Mouse (Mus musculus) hindbrain, embryonic 12.5 days (tissue): ENCODE measurements at regions not wholly inside any gene's neighbourhood (a gene's known extent, or its start where the extent isn't known, plus 50 kb on each side); places are given as distances from the start of the nearest gene placed in this dataset.
A peak's percentile ranks its signal among the peaks of the same experiment; 100 is the strongest.

ENCODE experiments used
- ATAC-seq: fragments of 200-750 bp; cut with Nextera tagmentation; 2 replicates; pipeline ENCODE4 v1.8.0; 2017; ENCODE audit warnings: moderate TSS enrichment; ENCODE audit not compliant: low FRiP score
- H3K27ac ChIP-seq: fragments of 300-500 bp; sonication (generic); 2 replicates; pipeline ENCODE4 v1.5.1; 2016; ENCODE audit warnings: mild to moderate bottlenecking
- H3K27me3 ChIP-seq: fragments of 300-500 bp; sonication (generic); 2 replicates; pipeline ENCODE4 v1.6.1; 2016; ENCODE audit warnings: mild to moderate bottlenecking
- H3K36me3 ChIP-seq: fragments of 300-500 bp; sonication (generic); 2 replicates; pipeline ENCODE4 v1.6.1; 2016; ENCODE audit warnings: mild to moderate bottlenecking
- H3K4me1 ChIP-seq: fragments of 300-500 bp; sonication (generic); 2 replicates; pipeline ENCODE4 v1.6.1; 2016
- H3K4me2 ChIP-seq: fragments of 300-500 bp; sonication (generic); replicated peaks from 2 replicates; pipeline ENCODE4 v1.6.1; 2016; ENCODE audit warnings: mild to moderate bottlenecking
- H3K4me3 ChIP-seq: fragments of 300-500 bp; sonication (generic); 2 replicates; pipeline ENCODE4 v1.5.1; 2016; ENCODE audit warnings: mild to moderate bottlenecking
- H3K9ac ChIP-seq: fragments of 300-500 bp; sonication (generic); 2 replicates; pipeline ENCODE4 v1.6.1; 2016; ENCODE audit warnings: mild to moderate bottlenecking, moderate library complexity
- H3K9me3 ChIP-seq: fragments of 300-500 bp; sonication (generic); replicated peaks from 2 replicates; pipeline ENCODE4 v1.6.1; 2016; ENCODE audit warnings: mild to moderate bottlenecking
- WGBS: fragments of 180-500 bp; shearing (Covaris S2); methylation state at CpG from one replicate; pipeline ENCODE4 v1.1.7; 2016; 5-methylcytosine and 5-hydroxymethylcytosine counted together

GRCm38 (mm10) chr11:45138351-45138975 lies 521.3 kb downstream of the Ebf1 start:
- Histone ChIP-seq H3K4me1 (no peaks in the 10 kb centered on the region), H3K4me2 (no peak overlapping the region), H3K27me3 (no peaks in the 10 kb centered on the region), H3K36me3 (no peaks in the 10 kb centered on the region), H3K27ac (no peak overlapping the region), H3K9me3 (no peaks in the 10 kb centered on the region), H3K9ac (no peak overlapping the region), H3K4me3 (no peak overlapping the region)
- ATAC-seq, result no peak
- WGBS, result 83% methylated on average over 4 of the region's 4 CpGs

DNA sequence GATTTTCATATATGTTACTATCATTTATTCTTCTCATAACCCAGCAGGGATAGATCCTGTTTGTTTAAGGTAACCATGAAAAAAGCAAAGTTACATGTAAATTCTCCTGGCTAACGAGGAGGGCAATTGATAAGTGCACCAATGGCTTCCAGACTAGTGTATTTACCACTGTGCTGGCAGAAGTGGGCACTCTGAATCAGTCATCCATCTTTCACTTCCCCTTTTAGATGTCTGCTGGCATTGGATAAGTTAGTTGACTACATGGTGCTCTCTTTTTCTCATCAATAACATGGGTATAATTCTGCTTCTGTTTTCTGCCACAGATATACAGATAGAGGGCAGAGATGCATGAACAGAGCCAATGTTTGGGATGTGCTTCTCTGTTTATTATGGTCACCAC lies 523.4 kb downstream of the Ebf1 start:
- Histone ChIP-seq H3K9ac (no peak overlapping the region), H3K4me1 (no peaks in the 10 kb centered on the region), H3K4me2 (no peak overlapping the region), H3K9me3 (no peaks in the 10 kb centered on the region), H3K27me3 (no peaks in the 10 kb centered on the region), H3K36me3 (no peaks in the 10 kb centered on the region), H3K4me3 (no peak overlapping the region), H3K27ac (no peak overlapping the region)
- 86% methylated on average over 1 of the region's 1 CpGs for WGBS
- ATAC-seq, result no peak

- Histone ChIP-seq H3K4me2 (no peak overlapping the region), H3K9me3 (no peaks in the 10 kb centered on the region), H3K27me3 (no peaks in the 10 kb centered on the region), H3K36me3 (no peaks in the 10 kb centered on the region), H3K4me3 (no peak overlapping the region), H3K27ac (peak overlapping the region; percentile 83), H3K4me1 (peaks cover 7% of the 10 kb centered on the region; the same call in 1 of the 2 replicates), H3K9ac (no peak overlapping the region)
- ATAC-seq, result 0 out of 2 replicates have a peak, but pooled peaks have one; percentile 35
- 68% methylated on average over 6 of the region's 6 CpGs for WGBS
These were observed 537.0 kb downstream of the Ebf1 start for GRCm38 (mm10) chr11:45154070-45154469.

GRCm38 (mm10) chr11:45154497-45154896 lies 537.4 kb downstream of the Ebf1 start:
- H3K4me1 ChIP-seq, result peaks cover 7% of the 10 kb centered on the region; the same call in 1 of the 2 replicates

DNA sequence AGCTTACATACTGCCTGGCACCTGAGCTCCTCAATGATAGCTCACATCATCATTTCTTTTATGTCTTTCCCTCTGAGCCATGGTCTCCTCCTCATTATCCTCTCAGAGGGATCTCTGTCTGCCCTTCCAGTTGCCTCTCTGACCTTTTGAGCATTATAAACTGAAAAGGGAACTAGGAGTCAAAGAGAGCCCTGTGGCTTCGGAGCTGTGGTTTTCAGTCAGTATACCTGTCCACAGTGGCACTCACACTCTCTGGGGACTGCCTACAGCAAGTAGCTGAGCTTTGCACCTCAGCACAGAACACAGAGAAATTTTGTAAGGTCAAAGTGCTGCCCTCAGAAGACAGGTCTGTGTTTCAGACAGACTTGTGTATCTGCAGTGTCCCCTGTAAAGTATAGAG lies 538.7 kb downstream of the Ebf1 start:
- WGBS, result 65% methylated on average over 1 of the region's 1 CpGs
- Histone ChIP-seq H3K4me2 (no peak overlapping the region), H3K27me3 (no peaks in the 10 kb centered on the region), H3K9me3 (no peaks in the 10 kb centered on the region), H3K4me3 (no peak overlapping the region), H3K4me1 (peaks cover 7% of the 10 kb centered on the region; the same call in 1 of the 2 replicates), H3K27ac (no peak overlapping the region), H3K9ac (no peak overlapping the region), H3K36me3 (no peaks in the 10 kb centered on the region)
- no peak for ATAC-seq

More at GRCm38 (mm10) chr11:45154497-45154896, 537.4 kb downstream of the Ebf1 start:
- Histone ChIP-seq H3K27ac (peak overlapping the region; percentile 83), H3K36me3 (no peaks in the 10 kb centered on the region), H3K9me3 (no peaks in the 10 kb centered on the region), H3K4me3 (no peak overlapping the region), H3K27me3 (no peaks in the 10 kb centered on the region), H3K4me2 (no peak overlapping the region), H3K9ac (no peak overlapping the region)
- 46% methylated on average over 8 of the region's 8 CpGs for WGBS
- peak; percentile 89 for ATAC-seq

- 81% methylated on average over 2 of the region's 2 CpGs for WGBS
- no peak overlapping the region for H3K9ac ChIP-seq
- H3K4me2 ChIP-seq, result no peak overlapping the region
- peaks cover 7% of the 10 kb centered on the region; the same call in 1 of the 2 replicates for H3K4me1 ChIP-seq
- no peaks in the 10 kb centered on the region for H3K36me3 ChIP-seq
- no peak for ATAC-seq
- H3K9me3 ChIP-seq, result no peaks in the 10 kb centered on the region
- no peaks in the 10 kb centered on the region for H3K27me3 ChIP-seq
- H3K27ac ChIP-seq, result no peak overlapping the region
- H3K4me3 ChIP-seq, result no peak overlapping the region
These were observed 541.2 kb downstream of the Ebf1 start for GRCm38 (mm10) chr11:45158282-45158681.

DNA sequence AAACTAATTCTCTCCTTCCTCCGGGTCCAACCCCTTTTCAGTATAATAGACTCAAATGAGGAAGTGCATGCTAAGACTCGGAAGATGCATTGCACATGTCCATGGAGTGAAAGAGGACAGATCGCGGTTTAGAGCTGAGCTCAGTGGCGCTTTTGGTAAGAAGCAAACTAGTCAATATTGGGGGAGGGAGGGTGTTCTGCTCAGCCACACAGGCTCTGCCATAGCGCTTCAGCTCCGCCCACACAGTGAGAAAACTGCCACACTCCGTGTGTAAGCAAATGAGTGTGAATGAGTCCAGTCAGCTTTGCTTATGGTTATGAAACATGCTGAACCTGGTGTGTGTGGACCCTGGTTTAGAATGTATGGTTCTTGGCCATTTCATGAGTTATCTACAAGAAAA lies 543.8 kb downstream of the Ebf1 start:
- H3K4me1 ChIP-seq, result no peaks in the 10 kb centered on the region
- H3K36me3 ChIP-seq, result no peaks in the 10 kb centered on the region
- H3K4me2 ChIP-seq, result no peak overlapping the region
- H3K27me3 ChIP-seq, result no peaks in the 10 kb centered on the region
- no peak for ATAC-seq
- H3K4me3 ChIP-seq, result no peak overlapping the region
- H3K27ac ChIP-seq, result no peak overlapping the region
- H3K9me3 ChIP-seq, result no peaks in the 10 kb centered on the region
- H3K9ac ChIP-seq, result no peak overlapping the region
- WGBS, result 84% methylated on average over 8 of the region's 8 CpGs

GRCm38 (mm10) chr11:45173546-45173945 lies 556.4 kb downstream of the Ebf1 start:
- no peak overlapping the region for H3K9ac ChIP-seq
- H3K36me3 ChIP-seq, result no peaks in the 10 kb centered on the region
- ATAC-seq, result no peak
- no peaks in the 10 kb centered on the region for H3K9me3 ChIP-seq
- H3K27me3 ChIP-seq, result no peaks in the 10 kb centered on the region
- H3K4me1 ChIP-seq, result no peaks in the 10 kb centered on the region
- H3K4me3 ChIP-seq, result no peak overlapping the region
- no peak overlapping the region for H3K4me2 ChIP-seq
- H3K27ac ChIP-seq, result no peak overlapping the region
- 84% methylated on average over 2 of the region's 2 CpGs for WGBS

GRCm38 (mm10) chr11:45174071-45174470 lies 557.0 kb downstream of the Ebf1 start:
- WGBS, result 90% methylated on average over 2 of the region's 2 CpGs
- no peak for ATAC-seq
- H3K9ac ChIP-seq, result no peak overlapping the region

GRCm38 (mm10) chr11:45174811-45175798 lies 558.0 kb downstream of the Ebf1 start:
- no peaks in the 10 kb centered on the region for H3K4me1 ChIP-seq
- H3K4me2 ChIP-seq, result no peak overlapping the region
- no peaks in the 10 kb centered on the region for H3K9me3 ChIP-seq
- no peak overlapping the region for H3K4me3 ChIP-seq
- H3K27ac ChIP-seq, result no peak overlapping the region
- 84% methylated on average over 10 of the region's 10 CpGs for WGBS
- H3K27me3 ChIP-seq, result no peaks in the 10 kb centered on the region
- no peak overlapping the region for H3K9ac ChIP-seq
- ATAC-seq, result no peak
- no peaks in the 10 kb centered on the region for H3K36me3 ChIP-seq

More at GRCm38 (mm10) chr11:45174071-45174470, 557.0 kb downstream of the Ebf1 start:
- Histone ChIP-seq H3K27ac (no peak overlapping the region), H3K27me3 (no peaks in the 10 kb centered on the region), H3K9me3 (no peaks in the 10 kb centered on the region), H3K36me3 (no peaks in the 10 kb centered on the region), H3K4me1 (no peaks in the 10 kb centered on the region), H3K4me3 (no peak overlapping the region), H3K4me2 (no peak overlapping the region)

- no peaks in the 10 kb centered on the region for H3K4me1 ChIP-seq
- H3K4me2 ChIP-seq, result no peak overlapping the region
- H3K27me3 ChIP-seq, result no peaks in the 10 kb centered on the region
- no peak overlapping the region for H3K9ac ChIP-seq
- H3K27ac ChIP-seq, result no peak overlapping the region
- no peaks in the 10 kb centered on the region for H3K9me3 ChIP-seq
- no peaks in the 10 kb centered on the region for H3K36me3 ChIP-seq
- no peak overlapping the region for H3K4me3 ChIP-seq
- 89% methylated on average over 3 of the region's 3 CpGs for WGBS
- ATAC-seq, result no peak
These were observed 559.9 kb downstream of the Ebf1 start for GRCm38 (mm10) chr11:45176971-45177370.

- Histone ChIP-seq H3K9ac (no peak overlapping the region), H3K4me2 (no peak overlapping the region), H3K9me3 (no peaks in the 10 kb centered on the region), H3K36me3 (no peaks in the 10 kb centered on the region), H3K4me1 (no peaks in the 10 kb centered on the region), H3K4me3 (no peak overlapping the region), H3K27ac (no peak overlapping the region), H3K27me3 (no peaks in the 10 kb centered on the region)
- ATAC-seq, result no peak
- 86% methylated on average over 7 of the region's 7 CpGs for WGBS
These were observed 560.9 kb downstream of the Ebf1 start for GRCm38 (mm10) chr11:45178036-45178435.
